Mouse (Mus musculus) MN1 (cell line): ENCODE measurements around the gene Sapcd1.

Experiments
- DNase-seq: peaks from one replicate; pipeline ENCODE4 v3.0.0-alpha.2; 2016; ENCODE audit warnings: low spot score

Sapcd1 gene

DNA sequence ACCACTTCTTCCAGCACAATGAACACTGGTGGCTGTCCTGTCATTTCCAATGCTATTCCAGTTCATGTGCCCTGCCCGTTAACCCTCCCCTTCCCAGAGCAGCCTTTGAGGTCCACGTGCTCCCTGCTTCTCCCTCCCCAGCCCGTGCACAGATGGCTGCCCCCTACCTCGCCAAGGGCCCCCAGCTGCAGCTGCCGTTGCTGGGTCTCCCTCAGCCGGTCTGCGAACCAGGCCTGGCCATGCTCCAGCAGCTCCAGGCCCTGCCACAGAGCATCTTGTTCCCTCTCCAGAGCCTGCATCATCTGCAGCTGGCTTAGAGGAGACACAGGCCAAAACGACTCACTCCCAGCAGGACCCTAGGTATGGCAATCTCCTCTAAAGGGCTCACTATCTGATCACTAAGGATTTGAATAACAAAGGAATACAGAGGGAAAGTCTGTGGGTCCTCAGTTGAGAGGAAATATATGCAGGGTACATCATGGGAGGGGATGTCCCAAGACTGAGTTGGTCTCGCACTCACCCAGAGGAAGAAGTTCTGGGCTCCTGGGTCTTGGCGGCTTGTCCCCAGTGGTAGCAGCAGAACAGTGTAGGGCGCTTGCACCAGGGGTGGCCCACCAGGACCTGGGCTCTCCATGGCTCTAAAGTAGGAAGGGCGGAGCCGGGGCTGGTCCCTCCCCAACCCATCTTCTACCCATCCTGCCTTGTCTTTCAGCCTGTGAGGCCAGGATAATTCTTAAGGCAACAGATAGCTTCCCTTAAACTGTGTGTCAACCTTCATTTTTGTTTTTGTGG, at the start of gene Sapcd1:
Gene Sapcd1 (minus strand): TSS at position 740 of the 792 bp plus-strand sequence.
- DNase-seq: peak; percentile 63

GRCm38 (mm10) chr17:35077285-35077684, 49.5 kb upstream of the Sapcd1 start:
- no peak for DNase-seq

DNA sequence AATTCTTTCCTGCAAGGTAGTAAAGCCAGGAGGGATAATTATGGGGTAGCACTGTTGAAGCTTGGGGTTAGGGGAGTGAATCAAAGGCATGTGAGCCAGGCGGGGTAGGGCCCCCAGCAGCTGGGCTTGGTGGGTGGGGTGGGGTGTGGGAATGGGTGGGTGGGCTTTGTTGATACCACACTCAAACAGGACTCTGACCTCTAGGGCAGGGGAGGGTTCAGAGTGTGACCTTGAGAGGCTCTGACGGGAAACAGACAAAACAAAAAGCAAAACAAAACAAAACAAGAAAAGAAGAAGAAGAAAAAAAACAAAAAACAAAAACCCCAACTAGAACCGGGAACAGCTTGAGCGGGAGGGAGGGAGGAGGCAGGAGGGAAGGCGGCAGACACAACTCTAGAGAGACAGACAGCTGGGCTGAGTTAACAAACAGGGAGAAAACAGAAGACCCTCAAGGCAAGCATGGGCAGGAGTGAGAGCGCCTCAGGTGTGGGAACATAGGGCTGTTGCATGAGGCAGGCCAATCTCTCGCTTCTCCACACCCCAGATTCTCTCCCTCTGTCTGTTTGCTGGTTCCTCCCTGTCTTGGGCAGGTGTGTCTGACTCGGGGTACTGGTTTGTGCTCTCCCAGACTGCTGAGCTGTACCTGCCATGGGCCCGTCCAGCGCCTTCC, 48.8 kb upstream of the Sapcd1 start, which contains the start of gene Ly6g6e:
Gene Ly6g6e (plus strand): TSS at position 396 of the 670 bp plus-strand sequence.
- no peak for DNase-seq

- DNase-seq: no peak
These were observed 46.3 kb upstream of the Sapcd1 start for GRCm38 (mm10) chr17:35074097-35074496.

GRCm38 (mm10) chr17:35071454-35071853, 43.6 kb upstream of the Sapcd1 start:
- DNase-seq: no peak

DNA sequence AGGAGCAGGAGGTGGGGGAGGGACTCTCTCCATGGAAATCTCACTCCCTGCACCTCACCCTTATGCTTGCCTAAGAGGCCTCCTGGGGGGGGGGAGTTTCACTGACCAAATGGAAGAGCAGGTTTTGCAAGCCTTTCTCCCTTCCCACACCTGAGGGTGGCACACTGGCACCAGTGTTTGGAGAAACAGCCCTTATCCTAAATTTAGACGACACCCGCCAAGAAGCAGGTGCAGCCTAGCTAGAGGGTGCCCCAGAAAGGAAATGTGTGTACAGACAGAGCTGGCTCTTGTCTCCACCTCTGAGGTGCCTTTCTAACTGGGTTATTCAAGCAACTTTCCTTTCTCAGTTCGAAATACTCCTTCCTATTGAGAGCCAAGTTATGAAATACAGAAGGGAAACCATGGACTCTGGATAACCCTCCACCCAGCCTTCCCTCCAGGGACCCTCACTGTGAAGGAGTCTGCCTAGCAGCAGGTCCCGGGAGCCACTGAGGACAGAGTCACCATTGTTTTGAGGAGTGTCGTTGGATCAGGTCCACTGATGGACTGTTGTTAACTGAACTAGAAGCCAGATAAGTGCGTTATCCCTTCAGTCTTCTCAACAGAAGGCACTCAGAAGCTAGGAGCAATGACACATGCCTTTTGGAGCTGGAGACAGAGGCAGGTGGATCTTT, 42.9 kb upstream of the Sapcd1 start:
- DNase-seq: no peak

- DNase-seq: peak; percentile 71
These were observed 40.5 kb upstream of the Sapcd1 start for GRCm38 (mm10) chr17:35068213-35068914.

DNA sequence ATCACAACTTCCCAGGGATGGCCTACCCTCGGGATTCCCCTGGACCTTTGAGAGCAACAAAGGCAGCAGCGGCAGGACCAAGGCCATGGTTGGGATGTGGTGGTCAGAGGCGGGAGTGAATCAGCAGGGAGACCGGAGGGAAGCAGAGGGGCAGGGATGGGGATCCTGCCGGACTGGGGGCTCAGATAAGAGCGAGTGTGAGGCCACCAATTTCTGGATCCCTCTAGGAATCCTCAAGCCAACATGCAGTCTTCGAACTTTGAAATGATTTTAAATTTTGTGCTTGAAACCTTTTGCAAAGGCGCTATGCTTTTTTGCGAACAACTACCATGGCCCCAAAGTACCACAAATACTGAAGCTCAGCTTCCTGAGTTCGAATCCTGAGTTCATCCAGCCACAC, 38.3 kb upstream of the Sapcd1 start, which contains the start of gene Mpig6b:
Gene Mpig6b (minus strand): TSS at position 101 of the 400 bp plus-strand sequence.
- DNase-seq: no peak

DNA sequence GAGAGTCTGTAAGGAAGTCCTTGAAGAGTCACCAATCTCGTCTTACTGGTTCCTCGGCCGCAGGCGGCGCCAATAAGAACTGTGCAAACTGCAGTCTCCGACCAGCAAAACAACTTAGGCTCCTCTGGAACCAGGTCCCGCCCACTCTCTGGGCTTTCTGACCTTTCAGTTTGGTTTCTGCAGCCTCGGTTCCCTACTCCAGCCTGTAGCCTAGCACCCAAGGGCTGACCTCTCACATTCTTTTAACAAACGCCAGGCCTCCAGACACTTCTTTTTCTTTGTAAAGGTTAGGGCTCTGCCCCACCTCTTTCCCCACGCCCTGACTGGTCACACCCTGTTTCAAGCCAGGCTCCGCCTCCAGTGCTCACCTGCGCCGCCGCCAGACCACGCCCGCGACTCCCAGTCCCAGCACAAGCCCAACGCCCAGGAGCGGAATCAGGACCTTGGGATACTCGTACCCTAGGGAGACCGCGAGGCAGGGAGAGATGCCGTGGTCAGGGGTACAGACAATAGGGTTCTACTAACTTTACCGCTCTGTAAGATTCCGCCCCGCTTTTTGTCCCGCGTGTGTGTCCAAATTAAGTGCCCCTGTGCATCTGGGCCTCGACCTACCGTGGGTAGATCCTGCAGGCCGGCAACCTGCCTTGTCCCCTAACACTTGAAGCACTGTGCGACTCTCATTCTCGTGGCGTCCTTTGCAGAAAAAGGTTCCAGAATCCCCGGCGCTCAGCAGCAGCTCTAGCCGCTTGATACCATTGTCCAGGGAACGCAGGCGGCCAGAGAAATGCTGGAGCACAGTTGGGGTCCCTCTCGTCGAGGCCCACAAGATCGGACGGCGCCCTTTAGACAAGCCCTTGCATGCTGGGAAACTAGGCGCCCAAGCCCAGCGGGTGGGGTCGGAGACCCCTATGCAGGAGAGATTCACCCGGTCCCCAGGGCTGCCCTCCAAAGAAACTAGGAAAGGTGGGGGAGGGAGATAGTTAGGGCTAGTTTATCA, 37.4 kb upstream of the Sapcd1 start, which contains the start of gene Ly6g6c:
Gene Ly6g6c (plus strand): TSS at position 438 of the 997 bp plus-strand sequence.
- DNase-seq: no peak

DNA sequence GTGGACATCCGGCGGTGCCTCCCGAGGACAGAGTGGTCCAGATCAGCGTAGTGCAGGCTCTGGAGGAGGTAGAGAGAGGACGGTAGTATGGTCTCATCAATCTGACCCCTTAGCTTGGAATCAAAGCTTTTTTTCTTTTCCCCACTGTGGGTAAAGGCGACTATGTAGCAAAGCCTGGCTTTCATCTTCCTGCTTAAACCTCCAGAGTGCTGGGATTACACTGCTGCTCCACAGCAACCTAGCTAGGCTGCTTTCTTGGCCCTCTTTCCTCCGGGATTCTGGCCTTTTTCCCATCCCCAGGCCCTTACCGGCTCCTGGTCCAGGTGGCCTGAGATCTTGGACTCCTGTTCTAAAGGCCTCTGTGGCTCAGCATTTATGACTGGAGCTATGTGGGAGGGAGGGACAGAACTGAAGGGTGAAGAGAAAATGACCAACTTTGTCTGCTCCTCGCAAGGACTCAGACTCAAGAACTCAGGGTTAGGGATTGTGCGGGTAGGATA, 36.6 kb upstream of the Sapcd1 start:
- no peak for DNase-seq

DNA sequence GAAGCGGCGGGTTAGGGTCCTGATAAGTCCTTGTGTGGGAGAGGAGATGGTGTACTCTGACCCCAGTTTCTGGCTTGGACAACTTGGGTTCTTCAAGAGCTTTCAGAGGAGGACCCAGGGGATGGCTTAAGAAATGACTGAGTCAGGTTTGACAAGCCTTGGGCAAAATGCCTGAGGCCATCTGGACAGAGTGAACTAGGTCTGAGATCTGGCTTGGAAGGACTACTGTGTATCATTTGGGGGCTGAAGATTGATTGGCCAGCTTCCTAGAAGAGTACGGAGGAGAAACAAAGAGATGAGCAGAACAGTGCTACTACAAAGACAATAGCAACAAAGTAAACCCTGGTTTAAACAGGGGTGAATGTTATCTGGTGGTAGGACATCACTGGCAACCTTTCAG, 35.6 kb upstream of the Sapcd1 start:
- DNase-seq: peak; percentile 63

DNA sequence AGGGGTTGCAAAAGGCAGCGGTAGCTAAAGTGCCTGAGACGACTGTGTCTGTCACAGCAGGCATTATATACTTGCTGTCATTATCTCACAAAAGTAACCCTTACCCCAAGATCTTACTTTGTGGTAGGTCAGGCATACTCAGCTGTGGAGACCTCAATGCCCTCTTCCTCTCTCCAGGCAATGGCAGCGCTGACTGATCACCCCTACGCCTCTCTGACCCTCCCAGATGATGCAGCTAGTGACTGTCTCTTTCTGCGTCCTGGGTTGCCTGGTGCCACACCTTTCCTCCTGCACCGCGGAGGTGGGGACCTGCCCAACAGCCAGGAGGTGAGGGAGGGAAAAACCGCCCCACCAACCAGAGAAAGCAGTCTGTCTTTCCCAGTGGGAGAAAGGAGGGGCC, 33.5 kb upstream of the Sapcd1 start:
- DNase-seq: no peak

GRCm38 (mm10) chr17:35060737-35061297, 33.0 kb upstream of the Sapcd1 start:
- no peak for DNase-seq

DNA sequence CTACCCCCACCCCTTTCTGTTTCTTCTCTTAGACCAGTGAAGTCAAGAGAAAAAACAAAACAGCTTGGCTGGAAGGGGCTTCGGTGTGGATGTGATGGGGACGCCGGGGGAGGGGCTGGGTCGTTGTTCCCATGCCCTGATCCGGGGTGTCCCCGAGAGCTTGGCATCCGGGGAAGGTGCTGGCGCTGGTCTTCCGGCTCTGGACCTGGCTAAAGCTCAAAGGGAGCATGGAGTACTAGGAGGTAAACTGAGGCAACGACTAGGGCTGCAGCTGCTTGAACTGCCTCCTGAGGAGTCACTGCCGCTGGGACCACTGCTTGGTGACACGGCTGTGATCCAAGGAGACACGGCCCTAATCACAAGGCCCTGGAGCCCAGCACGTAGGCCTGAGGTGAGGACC, 32.3 kb upstream of the Sapcd1 start:
- no peak for DNase-seq

GRCm38 (mm10) chr17:35058911-35059892, 31.4 kb upstream of the Sapcd1 start, which contains the start of gene Ddah2:
Gene Ddah2 (plus strand): TSS chr17:35059035.
- peak; percentile 85 for DNase-seq

- DNase-seq: no peak
These were observed 30.5 kb upstream of the Sapcd1 start for GRCm38 (mm10) chr17:35058316-35058715.

DNA sequence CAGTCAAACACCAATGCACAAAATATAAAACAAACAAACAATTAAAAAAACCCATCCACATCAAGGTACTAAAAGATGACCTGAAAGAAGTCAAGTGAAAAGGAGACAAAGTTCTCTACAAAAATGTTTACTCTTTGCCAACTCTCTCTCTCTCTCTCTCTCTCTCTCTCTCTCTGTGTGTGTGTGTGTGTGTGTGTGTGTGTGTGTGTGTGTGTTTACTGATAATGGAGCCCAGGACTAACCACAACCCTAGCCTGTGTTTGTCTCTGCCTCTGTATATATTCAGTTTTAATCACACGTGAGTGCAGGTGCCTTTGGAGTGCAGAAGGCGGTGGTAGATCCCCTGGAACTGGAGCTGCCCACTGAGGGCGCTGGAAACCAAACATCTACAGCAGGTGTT, 29.3 kb upstream of the Sapcd1 start:
- DNase-seq: no peak

DNA sequence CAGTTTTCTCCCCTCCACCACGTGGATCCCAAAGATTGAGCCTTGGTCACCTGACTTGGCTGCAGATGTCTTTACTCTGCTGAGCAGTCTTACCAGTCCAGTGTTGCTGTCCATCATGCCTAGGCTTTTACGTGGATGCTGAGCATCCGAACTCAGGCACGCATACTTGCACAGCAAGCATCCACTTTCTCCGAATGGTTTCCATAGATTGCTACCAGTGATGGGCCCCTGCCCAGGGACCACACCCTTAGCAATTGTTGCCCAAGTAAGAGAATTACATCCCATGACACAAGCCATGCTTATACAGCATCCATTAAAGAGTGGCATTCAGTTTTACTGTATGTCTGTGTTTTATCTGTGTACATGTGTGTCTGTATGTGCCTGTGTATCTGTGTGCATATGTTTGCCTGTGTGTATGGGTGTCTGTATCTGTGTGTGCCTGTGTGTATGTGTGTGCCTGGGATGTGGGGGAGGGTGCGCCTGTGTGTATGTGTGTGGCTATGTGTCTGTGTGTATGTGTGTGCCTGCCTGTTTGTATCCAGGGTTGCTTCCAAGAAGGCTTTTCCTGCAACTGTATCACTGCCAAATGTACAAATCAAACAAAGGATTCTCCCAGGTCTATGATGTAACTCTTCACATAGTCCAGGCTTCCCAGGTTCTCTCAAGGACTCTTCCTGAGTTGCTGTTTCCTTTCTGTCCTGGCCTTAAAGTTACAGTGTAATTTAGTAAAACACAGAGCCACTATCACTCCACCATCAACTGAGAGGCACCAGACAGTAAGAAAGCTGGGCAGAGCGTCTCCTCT, 28.1 kb upstream of the Sapcd1 start:
- DNase-seq: peak; percentile 43
